Mouse (Mus musculus) G1E (cell line): Measurements from ENCODE around the gene Smim13.

Source experiments
- CTCF ChIP-seq: IDR thresholded peaks from 2 replicates; pipeline ENCODE4 v1.5.1; 2012; ENCODE audit warnings: low read depth, low read length, inconsistent platforms, mixed read lengths
- GATA1 ChIP-seq: IDR thresholded peaks from 2 replicates; pipeline ENCODE4 v1.6.1; 2012; ENCODE audit warnings: borderline replicate concordance, low read length, inconsistent platforms, mixed read lengths
- GATA2 ChIP-seq: IDR thresholded peaks from 2 replicates; pipeline ENCODE4 v1.6.1; 2012; ENCODE audit warnings: low read depth, low read length, inconsistent platforms, borderline replicate concordance
- POLR2AphosphoS5 ChIP-seq: IDR thresholded peaks from 2 replicates; pipeline ENCODE4 v1.6.1; 2012; ENCODE audit warnings: low read depth, low read length, inconsistent platforms; ENCODE audit not compliant: insufficient replicate concordance
- TAL1 ChIP-seq: conservative IDR thresholded peaks from 2 replicates; pipeline ENCODE4 v1.6.1; 2012; ENCODE audit warnings: low read depth, low read length, inconsistent platforms, mixed read lengths

DNA sequence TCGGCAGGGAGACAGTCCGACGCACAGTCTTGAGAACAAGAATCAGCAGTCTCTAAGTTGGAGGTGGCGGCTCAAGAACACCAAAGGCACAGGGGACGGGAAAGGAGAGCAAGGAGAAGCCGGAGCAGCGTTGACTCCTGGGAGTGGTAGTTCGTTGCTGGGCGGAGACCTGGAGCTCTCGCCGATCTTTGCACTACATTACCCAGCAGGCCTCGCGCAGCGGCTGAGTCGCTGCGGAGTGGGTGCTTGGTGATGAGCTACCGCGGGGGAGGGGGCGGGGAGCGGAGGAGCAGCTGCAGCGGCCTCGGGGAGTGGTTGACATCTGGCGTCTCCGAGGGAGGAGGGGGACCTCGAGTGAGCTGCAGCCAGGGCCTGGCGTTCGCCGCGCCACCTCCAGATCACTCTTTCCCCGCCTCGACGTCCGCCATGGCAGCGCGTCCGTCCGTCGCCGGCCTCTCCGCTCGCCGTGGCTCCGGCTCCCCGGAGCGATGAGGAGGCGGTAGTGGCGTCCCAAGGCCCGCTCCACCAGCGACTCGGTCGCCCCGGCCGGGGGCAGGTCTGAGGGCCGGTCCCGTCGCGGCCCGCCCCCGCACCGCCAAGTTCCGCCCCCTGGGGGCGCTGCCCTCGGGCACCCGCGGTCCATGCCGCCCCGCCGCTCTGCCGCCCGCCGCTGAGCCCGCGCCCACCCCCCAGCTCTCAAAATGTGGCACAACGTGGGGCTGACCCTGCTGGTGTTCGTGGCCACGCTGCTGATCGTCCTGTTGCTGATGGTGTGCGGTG lies at the start of gene Smim13:
- TF ChIP-seq CTCF = no peak
- no peak for TF ChIP-seq TAL1
- no peak for TF ChIP-seq GATA1
- TF ChIP-seq GATA2 = no peak
- TF ChIP-seq POLR2AphosphoS5 = no peak
